Mouse (Mus musculus): ENCODE data around the gene Pex5l.

Pex5l gene

DNA sequence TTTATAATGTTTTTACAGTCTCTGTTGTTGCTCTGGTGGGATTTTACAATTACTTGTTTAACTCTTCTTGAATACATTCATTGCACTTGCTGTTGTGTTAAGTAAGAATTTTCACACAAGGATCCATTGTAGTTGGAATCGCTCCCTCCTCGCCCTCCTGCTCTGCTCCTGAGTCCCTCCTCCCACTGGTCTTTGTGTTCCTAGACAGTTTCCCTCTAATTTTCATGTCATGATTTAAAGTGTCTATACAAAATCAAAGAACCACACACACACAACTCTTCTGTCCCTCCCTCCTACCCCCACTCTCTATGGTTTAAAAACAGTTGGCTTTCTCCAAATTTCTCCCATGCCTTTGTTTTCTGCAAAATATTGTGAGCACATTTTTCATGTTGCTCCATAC is 81.6 kb downstream of the Pex5l start:
- no peak for DNase-seq

DNA sequence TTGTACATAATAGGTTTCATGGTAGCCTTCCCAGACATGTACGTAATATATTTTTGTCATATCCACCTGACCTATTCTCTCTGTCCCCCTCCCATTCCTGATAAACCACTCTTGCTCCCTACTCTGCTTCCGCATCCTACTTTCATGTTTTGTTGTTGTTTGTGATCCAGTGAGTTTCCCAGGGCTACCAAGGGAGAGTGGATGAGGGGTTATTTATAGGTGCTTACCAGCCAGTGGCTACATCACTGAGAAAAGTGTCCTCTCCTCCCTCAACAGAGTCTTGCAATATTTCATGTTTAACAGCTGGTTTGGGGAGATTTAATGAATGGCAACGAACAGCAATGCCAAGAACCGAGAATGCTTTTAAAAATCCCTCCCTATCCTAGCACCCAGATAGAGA is 82.0 kb downstream of the Pex5l start:
- DNase-seq: no peak

DNA sequence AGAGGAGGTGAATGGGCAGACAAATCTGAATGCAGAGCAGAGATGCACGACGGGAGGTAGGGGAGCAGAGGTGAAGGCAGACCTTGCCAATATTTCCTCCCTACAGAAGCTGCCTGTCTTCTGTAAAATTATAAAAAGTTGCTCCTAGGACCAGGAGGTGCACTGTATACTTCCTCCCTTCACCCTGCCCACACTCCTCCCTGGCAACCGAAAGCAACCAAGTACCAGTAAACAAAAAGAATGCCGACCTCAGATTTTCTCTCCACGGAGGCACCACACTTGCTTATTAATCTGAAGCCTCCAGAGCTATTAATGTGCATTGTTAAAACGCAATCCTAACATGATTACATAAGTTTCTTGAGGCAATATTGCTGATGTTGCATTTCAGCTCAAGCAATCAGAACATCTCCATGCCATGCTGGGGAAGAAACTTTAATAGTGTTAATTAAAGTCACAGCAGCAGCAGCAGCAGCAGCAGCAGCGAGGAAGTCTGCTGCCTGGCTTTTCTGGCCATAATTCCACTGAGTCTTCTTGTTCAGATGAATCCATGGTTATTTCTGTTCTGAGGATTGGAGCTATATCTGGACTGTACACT is 82.6 kb downstream of the Pex5l start:
- DNase-seq: no peak

DNA sequence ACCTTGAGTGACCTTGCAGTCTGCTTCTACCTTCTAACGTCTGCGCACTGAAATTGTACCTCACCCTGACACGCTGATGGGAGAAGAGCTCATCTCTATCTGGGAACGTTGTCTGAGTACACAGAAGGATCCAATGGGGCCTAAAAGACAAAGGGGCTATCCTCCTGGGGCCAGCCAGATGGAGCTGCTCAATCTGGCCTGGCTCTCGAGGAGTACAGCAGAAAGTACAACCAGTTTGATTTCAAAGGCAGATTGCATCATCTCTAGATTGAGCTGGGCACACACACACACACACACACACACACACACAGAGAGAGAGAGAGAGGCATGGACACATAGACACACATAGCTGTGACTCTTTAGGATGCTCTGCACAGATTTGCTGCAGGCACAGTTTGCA is 94.7 kb downstream of the Pex5l start:
- no peak for DNase-seq

DNA sequence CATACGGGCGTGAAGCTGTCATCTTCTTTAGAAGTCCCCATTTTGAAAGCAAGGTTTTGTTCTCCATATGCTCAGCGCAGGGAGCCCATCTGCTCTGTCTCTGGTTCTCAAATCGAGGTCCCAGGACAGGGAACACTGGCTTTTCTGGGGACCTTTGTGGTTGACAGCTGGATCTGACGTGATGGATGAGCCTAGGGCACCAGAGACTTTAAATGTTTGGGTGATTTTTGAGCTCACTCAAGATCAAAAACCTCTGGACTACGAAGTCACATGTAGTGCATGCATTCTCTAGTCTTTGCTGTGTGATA is 98.3 kb downstream of the Pex5l start:
- DNase-seq: no peak

DNA sequence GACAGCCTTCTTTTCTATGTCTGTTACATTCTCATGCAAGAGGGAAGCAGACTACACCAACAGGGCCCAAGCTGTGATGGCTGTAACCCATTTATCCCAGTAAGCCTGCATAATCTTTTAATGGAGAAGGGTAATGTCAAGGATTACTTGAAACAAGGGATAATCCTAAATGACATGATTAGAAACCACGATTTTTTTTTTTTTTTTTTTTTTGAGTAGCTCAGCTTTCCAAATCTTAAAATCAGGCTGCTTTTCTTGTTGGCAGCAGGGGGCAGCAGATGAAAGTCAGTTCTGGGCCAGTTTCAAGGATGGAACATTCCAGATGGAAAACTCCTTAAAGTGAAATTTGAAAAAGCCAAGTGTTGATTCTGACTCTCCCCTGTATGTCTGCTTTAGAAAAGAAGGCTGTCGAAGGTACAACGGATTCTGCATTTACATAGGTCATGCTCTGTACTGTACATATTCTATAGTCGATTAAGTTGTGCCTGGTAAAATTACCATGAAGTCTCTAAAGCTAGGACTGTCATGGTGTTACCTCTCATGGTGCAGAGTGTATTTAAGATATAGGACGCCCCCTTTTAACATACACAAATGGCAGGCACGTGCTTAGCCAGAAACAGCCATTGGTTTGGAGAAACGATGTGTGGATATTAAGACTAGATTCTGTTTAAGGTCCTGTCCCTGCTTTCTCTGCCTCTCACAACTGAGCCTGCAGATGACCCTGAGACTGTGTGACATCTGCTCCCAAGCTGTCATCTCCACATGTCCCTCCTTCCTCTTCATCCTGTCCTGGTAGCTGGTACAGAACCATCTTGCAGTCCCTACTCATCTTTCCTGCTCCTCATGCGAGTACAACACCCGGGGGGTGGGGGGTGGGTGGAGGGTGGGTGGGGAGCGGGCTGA is 98.9 kb downstream of the Pex5l start:
- no peak for DNase-seq

DNA sequence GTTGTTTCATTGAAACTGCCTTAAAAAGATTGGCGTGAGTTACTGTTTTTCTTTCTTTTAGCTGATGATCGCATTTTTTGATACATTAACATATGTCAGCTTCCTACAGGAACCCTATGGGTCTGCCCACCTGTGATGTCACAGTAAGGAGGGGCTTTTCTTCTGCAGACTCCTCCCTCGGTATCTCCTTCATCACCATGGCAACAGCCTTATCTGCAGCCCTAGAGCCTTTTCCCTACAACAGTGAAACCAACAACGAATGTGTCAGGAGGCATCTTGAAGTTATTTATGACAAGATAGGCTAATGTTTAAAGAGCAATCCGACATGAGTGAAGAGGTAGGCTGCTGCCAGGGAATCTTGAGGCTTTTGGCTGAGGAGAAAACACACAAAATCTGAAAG is 118.5 kb downstream of the Pex5l start:
- DNase-seq: no peak

DNA sequence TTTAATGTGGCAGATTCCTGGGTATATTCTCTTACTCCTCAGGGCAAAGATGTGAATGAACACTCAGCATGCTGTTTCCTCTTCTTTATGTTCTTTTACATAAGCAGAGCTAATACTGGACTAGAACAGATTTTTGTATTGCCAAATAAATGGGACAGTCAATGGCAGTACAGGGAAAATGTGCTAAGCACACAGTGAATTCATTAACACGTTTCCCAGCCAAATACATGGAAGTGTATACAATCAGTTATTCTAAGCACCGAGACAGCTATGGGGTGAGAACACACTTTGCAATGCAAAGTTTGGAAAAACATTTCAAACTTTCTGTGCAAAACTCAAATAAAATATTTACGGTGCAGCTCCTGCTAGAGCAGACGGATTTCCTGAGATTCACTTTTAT is 139.1 kb downstream of the Pex5l start:
- DNase-seq: no peak

DNA sequence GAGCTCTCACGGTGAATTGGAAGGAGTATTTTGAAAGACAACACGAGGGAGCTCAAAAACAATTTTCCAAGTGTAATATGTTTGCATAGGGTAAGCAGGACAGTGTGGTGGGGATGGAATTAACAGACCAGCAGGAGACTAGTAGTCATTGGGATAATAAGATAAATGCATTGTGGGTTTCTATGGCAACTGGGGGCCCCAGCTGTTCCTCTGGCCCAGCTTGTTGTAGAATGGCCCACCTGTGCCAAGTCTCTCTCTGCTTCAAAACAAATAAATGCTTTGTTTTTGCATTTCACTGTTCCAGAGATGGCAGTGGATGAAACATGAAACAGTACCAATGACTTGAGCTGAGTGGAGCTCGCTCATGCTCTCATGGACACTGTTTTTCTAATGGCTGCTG is 141.3 kb downstream of the Pex5l start:
- no peak for DNase-seq

DNA sequence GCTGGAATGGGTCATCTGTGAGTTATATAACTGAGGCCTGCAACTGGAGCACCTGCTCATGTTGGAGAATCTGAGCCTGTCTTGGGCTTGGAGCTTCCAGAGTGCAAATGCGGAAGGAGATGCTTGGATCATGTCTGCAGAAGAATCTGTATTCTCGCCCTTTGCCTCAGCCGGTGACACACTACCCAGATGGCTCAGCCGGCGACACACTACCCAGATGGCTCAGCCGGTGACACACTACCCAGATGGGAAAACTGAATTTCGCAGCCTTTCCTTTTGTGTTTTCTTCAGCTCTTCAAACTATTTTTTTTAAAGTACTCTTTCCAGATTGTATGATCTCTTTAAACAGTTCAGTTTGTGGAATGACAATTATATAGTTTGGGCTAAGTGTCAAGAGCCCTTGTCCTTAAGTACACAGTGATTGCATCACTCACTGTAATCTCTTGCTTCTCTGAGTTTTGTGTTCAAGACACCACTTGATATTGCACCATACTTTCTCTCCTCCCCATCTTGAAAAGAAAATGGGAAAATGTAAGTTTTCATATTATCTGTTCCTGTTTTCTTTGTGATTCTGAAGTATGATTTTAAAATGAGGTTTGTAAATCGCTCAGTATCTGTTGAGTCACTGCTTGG is 142.5 kb downstream of the Pex5l start:
- no peak for DNase-seq

DNA sequence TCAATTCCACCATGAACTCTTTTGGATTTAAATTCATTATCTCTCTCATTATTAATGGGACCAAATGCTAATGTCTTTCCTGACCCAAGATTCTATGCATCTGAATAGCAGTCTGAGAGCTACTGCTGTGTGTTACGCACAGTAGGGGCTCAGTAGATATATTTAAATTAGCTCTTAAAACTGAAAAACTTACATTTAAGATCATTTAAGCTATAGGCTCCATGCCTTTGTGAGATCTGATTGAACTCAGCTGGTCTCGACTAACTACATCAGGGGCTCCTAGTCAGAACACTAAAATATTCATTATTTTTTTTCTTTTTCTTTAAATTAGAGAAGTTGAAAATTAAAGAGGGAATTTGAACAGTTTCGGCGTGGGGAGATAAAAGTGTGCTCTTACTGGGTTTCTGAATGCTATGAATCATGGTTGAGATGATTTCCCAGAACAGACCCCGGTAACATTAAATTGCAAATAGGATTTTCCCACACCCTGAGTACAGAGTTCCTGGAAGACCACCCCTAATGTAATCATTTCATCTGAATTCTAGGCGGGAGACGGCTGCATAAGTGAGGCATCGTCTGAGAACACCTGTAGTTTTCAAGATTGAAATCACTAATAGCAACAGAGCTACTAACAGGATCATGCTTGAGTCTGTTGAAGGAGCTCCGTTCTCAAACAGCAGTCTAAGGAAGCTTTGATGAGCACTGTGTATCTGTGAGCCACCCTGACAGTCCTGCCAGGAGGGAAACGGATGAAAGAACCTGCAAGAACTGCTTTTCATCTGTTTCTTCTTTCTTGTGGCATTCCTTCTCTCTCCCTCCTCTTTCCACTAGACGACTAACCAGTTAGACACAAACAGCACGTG is 151.1 kb downstream of the Pex5l start:
- DNase-seq: no peak

DNA sequence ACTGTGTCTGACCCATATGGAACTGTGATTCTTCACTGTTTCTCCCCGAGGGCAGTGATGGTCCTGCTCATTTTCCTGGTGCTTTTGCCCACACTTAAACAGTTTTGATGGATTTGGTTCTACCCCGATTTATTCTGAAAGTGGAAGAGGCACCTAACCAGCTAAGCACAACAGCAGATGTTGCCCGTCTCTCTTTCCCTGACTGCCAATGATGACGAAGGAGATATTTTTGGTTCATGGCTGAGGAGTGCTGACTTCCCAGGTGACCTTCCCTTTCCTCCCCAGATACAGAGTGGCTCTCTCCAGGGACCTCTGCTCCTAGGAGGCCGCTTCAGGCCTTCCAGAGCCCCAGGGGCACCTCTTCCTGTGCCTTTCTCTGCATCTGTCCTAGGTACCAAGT is 155.2 kb downstream of the Pex5l start:
- no peak for DNase-seq

DNA sequence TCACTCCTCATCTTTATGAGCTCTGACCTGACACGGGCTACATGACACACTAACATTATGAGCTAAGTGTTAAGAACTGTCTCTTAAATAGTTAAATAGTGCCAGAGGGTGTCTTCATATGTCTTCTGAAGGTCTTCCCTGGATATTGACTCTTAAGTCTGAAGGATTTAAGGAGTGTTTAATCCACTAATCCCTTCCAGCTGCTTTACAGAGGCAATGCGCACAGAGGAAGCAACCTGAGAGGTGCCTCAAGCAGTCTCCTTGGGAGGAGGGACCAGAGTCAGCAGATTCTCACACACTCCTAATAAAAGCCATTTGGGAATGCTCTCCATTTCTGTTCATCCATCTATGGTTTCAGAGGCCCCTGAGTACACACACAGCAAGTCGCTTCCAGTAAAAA is 157.9 kb downstream of the Pex5l start:
- DNase-seq: no peak

DNA sequence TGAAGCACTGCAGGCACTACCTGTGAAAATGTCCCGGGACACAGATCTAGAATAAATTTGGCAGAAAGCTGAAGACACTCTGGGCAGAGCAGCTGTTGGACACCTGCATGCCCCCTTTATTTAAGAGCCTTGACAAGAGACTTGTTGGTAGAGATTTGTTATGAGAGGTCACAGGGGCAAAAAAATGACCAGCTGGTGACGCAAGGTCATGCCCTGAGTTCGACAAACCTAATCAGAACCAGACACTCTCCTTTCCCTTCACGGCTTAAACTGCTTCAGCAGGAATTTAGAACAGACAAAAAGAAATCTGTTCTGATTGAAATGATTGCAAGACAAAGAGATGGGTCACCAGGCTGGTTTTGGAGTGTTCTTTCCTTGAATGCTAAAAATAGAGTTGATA is 163.1 kb downstream of the Pex5l start:
- no peak for DNase-seq

DNA sequence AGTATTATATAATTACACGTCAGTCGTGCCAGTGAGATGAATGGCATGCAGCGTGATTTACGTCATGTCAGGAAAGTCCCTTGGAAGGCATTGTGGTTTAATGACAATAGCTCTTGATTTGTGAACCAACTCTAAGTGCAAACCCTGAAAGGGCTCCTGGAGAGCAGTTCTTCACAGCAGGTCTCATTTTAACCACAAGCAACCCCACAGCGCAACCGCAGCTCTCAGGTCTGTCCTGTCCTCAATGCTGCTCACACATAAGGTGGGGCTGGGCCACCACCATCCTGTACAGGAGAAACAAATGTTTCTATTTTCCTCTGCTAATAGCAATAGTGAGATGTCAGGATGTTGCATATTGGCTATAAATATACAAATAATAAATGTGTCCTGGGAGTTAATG is 163.8 kb downstream of the Pex5l start:
- no peak for DNase-seq

DNA sequence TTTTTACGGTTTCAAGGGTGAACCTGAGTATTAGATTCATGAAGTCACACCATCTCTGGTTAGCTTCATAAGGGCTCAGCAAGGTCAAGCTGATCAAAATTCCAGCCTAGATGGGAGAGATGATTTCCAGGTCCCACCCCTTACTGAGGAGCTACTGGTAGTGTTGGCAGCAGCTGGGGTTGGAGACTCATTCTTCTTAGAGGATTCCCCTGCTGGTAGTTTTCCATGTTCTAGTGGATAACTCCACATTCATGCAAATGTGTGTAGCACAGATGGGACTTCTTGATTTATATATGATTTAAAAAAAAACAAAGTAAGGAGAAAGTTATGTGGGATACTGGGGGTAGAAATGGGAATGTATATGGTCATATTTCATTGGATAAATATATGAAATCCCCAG is 172.8 kb downstream of the Pex5l start:
- DNase-seq: no peak

DNA sequence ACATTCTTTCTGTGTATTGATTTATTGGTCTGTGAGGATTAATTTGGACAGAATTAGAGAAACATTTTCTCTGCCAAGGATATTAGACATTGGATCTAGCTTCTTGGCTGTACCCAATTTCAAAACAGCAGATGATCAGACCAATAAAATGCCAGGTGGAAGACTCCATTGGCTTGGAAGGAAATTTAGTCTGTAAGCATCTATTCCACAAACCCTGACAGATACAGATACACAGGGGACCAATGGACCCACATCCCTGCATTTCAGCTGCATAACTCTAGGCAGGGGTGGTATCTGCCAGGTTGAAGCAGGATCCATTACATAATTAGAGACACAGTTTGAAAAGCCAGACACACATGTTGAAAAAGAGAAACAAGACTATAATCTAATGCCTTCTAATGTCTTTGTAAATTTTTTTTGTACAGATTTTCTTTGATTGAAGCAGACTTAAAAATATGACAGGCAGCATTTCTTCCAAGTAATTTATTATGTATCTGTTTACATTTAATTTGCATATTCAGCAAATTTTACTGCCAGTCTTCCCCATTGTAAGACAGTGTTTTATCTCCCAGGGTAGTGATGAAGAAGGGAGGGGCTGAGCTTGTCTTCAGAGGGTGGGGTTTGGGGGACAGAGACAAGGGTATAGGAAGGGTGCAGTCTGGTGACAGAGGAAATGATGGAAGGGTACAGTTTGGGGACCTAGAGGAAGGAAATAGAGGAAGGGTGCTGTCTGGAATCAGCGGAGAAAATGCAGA is 174.2 kb downstream of the Pex5l start:
- DNase-seq: no peak

DNA sequence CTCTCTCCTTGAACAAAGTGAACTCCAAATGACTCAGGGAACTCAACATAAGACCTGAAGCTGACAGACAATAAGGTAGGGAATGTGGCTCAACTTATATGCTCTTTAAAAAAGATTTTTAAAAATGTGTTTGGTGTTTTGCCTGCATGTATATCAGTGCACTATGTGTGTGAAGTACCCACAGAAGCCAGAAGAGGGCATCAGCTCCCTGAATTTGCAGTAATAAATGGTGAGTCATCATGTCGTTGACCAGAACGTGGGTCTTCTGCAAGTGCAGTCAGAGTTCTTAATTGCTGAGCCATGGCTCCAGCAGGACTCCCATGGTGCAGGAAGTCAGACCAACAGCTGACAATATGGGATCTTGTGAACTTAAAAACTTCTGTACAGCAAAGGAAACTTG is 177.5 kb downstream of the Pex5l start:
- DNase-seq: no peak

DNA sequence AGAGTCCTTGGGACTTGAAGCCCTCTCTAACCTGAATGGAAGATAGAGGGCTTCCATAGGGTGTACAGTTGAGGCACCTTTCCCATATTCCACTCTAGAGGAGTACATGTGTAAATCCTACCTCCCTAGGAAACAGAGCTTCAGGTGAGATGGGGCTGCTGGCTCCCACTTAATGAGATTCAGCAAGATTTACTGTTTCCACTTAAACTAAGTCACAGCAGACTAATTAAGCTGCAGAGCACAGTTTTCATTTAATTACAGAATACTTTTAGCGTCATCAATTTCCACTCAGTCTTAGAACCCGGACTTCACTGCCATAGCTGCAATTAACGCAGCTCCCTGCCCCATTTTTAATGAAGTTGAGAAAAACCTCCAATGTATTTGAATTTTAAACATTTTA is 181.6 kb downstream of the Pex5l start:
- no peak for DNase-seq

DNA sequence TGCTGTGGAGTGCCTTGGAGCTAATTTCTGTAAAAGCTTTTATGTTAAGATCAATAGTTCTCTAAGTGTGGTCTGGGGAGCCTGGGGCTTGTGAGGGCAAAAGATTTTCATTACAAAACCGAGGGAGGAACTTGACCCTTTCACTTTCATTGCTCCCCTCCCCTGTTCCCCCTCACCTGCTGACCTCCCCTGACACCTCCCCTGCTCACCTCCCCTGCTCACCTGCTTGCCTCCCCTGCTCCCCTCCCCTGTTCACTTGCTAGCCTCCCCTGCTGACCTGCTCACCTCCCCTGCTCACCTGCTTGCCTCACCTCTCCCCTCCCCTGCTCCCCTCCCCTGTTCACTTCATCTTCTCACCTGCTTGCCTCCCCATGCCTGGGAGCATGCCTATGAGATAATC is 191.7 kb downstream of the Pex5l start:
- no peak for DNase-seq

DNA sequence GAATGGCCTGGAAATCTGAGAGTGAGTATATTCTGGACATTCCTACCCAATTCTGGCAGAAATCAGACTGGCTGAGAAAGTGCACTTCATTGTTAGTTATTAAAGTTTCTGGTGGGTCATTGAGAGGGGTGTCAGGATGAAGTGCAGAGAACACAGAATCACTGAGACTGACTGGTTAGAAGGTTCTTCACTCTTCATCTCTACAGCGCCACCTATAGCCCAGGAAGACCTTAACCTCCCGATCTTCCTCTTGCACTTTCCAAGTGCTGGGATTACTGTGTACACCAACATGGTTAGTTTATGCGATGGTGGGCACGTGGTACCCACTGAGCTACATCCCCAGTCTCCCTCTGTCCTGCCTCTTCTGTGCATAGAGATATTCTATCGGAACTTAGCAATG is 195.6 kb downstream of the Pex5l start:
- DNase-seq: no peak

DNA sequence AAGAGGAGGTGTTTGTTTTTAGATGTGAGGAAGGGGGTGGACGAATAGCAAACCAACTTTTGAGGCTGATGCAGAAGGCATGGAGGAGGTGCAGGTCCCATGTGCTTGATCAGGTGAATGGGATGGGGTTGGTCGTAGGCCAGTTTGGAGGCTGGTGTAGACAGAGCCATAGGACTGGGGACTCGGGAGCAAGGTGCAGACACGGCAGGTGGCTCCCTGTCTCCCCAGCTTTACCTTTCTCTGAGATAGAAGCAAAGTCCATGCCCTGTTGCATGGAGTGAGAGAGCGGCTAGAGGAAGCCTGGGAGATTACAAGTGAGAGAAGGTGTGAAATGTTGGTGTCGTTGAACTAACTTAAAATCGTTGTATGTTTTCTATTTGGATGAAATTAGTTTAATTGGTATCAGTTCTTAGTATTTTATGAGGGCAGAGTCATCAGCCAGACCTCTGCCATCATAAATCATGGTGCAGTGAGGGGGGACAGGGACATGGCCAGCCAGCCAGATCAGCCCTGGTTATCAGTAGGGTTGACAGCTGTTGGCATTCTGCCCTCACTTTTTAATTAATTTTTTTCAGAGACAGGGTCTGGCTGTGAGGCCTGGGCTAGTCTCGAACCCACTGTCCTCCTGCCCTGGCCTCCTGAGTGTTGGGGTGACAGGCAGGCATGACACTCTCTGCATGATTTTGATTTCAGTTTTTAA is 203.1 kb downstream of the Pex5l start:
- no peak for DNase-seq

Measured in thymus, adult 18-20 months (tissue).